Mouse (Mus musculus) adrenal gland, adult 18-20 months (tissue): ENCODE results near the gene Gm12569. TPM values are rescaled to one million over a fixed set of nuclear protein-coding genes. Genes with fewer than 3 reads are reported as not detected.

Source experiments
- DNase-seq, 2 experiments: peaks; one replicate each; pipeline ENCODE4 v3.0.0; 2021 to 2022; ENCODE audit warnings: low spot score in 2 of 2
- long read RNA-seq, 2 experiments: library from polyadenylated mRNA; stranded (forward); transcript quantifications; one replicate each; pipeline ENCODE4 v2.0.0; 2021
- total RNA-seq, 2 experiments: library from RNA; stranded (reverse); gene quantifications; 1 replicate in 1 of 2; 2 replicates in 1 of 2; pipeline ENCODE4 v1.2.3; 2021

Gene Gm12569
- not detected for total RNA-seq
- long read RNA-seq, experiment 1 = 0 reads
- long read RNA-seq, experiment 2 = 0 reads

GRCm38 (mm10) chr11:51220308-51220707, at the start of gene Gm12569:
Gene Gm12569 (plus strand): TSS chr11:51220473.
- DNase-seq = no peak

DNA sequence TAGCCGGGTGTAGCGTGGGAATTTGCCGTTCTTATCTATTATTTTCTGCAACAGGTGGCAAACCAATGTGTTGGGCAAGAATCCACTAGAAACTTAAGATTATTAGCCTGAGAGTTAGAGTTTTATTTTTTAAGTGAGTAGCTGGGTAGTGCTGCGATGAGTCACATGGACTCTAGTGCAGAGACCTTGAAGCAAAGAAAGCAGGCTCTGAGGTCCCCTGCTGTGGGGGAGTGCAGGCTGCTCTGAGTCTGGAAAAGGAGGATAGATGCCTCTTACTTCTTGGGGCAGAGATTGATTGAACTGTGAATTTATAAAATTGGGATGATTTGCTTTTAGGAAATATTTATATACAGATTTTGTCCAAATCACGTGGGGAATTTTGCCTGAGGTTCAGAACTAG, 17.5 kb upstream of the Gm12569 start:
- DNase-seq = no peak

- no peak for DNase-seq
Observed at GRCm38 (mm10) chr11:51207758-51208157, 12.5 kb upstream of the Gm12569 start.

DNA sequence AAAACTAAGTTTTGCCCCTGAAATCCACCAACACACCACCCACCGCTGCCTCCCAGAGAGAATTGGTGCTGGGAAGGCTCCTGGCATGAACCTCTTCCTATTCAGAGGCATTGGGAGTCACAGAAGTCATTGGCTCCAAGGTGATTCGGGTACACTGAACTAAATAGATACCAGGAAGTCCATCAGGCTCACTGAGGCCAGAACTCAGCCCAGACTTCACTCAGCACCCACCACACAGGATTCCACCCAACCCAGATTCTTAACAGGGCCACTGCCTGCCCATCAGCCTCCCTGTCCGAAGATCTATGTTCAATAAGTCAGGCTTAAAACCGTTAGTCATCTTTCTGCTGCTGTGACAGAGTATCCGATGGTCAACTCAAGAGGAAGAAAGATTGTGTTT, 8.8 kb upstream of the Gm12569 start:
- no peak for DNase-seq

- no peak for DNase-seq
Observed at GRCm38 (mm10) chr11:51214021-51214420, 6.3 kb upstream of the Gm12569 start.

- DNase-seq = no peak
Observed at GRCm38 (mm10) chr11:51219396-51219980, 785 bp upstream of the Gm12569 start.

DNA sequence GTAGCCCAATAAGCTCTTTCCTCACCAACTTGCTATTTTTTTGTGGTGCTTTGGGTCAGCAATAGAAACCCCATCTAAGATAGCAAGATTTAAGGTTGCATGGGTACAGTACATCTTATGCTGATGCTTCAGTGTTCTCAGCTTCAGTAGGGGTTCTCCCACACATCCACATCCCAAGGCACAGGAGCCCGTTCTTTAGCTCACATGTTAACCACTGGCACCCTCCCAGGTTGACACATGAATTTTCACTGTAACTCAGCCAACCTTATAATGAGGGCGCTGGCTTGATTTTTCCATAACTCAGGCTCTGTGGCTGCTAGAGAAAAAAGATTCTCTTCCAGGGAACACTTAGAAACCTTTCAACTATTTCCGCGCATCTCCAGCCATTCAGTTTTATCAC, 6.8 kb downstream of the Gm12569 start:
- no peak for DNase-seq

- DNase-seq = no peak
Observed at GRCm38 (mm10) chr11:51234626-51235025, 14.4 kb downstream of the Gm12569 start.

DNA sequence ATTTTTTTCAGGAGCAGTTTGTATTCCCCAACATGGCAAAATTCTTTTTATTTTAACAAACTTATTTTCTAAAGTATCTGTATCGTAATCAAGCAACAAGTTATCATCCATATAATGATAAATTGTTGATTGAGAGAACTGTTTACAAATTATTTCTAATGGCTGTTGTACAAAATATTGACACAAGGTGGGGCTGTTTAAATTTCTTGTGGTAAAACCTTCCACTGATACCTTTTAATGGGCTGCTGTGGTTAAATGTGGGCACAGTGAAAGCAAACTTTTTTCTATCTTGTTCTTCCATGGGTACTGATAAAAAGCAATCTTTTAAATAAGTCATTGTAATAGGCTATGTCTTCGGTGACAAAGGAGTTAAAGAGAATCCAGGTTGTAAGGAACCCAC, 22.6 kb downstream of the Gm12569 start:
- no peak for DNase-seq

GRCm38 (mm10) chr11:51257006-51257405, 36.7 kb downstream of the Gm12569 start:
- DNase-seq = no peak

- DNase-seq = no peak
Observed at GRCm38 (mm10) chr11:51261680-51262219, 41.5 kb downstream of the Gm12569 start, which contains the start of gene Clk4. Gene Clk4 (plus strand): TSS chr11:51261730.

GRCm38 (mm10) chr11:51262342-51263285, 42.3 kb downstream of the Gm12569 start, which contains the start of gene BC049762:
Gene BC049762 (minus strand): TSS chr11:51263046.
- DNase-seq = peak; percentile 98 to 99

DNA sequence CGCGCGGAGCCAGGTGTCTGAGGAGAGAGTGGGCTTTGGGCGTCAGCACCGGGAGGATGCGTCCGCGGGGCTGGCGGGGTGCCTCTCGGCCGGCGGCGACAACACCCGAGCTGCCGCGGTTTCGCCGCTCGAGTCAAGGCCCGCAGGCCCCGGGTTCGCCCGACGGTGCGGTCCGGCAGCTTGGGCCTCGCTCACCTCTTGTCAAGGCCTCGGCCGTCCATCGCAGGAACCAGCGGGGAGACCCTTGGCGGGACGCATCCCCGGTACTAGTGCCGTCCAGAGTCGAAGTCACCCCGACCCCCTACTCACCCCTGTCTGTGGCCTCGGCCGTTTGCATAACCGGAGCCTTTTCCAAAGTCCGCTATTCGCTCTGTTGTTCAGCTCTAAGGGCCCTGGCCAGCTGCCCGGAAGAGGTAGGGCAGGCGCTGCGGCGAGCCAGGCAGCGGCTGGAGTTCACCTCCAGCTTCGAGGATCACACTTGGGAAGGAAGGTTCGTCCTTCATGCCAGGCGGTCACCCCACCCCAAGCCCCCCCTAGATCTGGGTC, 43.1 kb downstream of the Gm12569 start:
- DNase-seq = peak in 1 of 2 experiments; percentile 69

GRCm38 (mm10) chr11:51264352-51264751, 44.1 kb downstream of the Gm12569 start:
- peak in 1 of 2 experiments; percentile 26 for DNase-seq

DNA sequence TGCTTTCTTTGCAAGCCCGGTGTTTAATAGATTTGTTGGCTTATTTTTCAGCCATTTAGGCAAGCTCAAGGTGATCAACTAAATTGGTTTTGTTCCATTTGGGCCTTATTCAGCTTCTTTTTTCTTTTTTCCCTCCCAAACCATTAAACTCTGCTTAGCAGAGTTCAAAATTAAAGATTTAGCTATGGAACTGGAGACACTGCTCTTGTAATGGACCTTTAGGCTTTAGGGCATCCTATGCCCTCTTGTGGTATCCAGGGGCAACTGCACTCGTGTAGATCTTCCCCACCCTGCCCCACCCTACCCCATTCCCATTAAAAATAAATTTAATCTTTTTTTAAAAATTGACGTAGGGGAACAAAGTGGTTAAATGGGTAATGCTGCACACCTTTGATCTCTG, 45.1 kb downstream of the Gm12569 start:
- DNase-seq = no peak

DNA sequence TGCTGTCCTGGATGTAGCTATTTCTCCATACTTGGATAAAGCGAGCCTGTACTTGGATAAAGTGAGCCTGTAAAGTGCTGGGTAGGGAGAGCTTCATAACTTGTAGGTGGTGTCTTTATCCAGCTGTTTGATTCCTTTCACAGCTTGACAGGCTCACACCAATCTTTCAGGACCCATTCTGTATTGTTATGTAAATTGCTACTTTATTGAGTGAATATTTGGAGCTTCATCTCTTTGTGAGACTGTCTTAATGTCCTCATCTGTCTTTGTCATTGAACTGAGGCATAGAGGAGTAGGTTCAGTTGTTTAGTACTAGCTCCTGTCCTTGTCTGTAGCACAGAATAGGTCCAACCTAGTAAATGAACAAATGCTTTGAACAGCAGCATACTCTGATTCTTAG, 54.1 kb downstream of the Gm12569 start:
- DNase-seq = no peak

Other genes with a start within 250 kb of the Gm12569 start
- not detected for gene Olfr1377, start 238.5 kb upstream of the Gm12569 start, total RNA-seq
- not detected for gene Olfr51, start 216.9 kb upstream of the Gm12569 start, total RNA-seq
- under 1 TPM in 1 of 2 experiments, not detected in 1; 0.43 TPM for gene Olfr54, start 206.2 kb upstream of the Gm12569 start, total RNA-seq
- gene Olfr1375, start 172.4 kb upstream of the Gm12569 start, total RNA-seq = not detected
- 1 to 10 TPM; 5.6 to 9.8 TPM for gene Zfp354a, start 161.2 kb upstream of the Gm12569 start, total RNA-seq
- 100 to 1,000 TPM in 1 of 2 experiments, 10 to 100 TPM in 1; 87.0 to 115 TPM for gene Clk4, start 41.3 kb downstream of the Gm12569 start, total RNA-seq
- under 1 TPM; 0.54 to 0.70 TPM for gene BC049762, start 42.6 kb downstream of the Gm12569 start, total RNA-seq
- 1 to 10 TPM; 2.0 to 7.4 TPM for gene Col23a1, start 69.4 kb downstream of the Gm12569 start, total RNA-seq